Mouse (Mus musculus) thymus, postnatal 36 days (tissue): ENCODE data around the gene Zmynd12.

Experiments
- DNase-seq, 2 experiments: peaks; one replicate each; pipeline ENCODE4 v3.0.0; 2022; ENCODE audit warnings: mixed read lengths in 2 of 2

The Zmynd12 gene

GRCm38 (mm10) chr4:119450436-119450835 lies 27.8 kb downstream of the Zmynd12 start:
- DNase-seq, result no peak

- no peak for DNase-seq
These were observed 30.5 kb downstream of the Zmynd12 start for GRCm38 (mm10) chr4:119453128-119453527.

DNA sequence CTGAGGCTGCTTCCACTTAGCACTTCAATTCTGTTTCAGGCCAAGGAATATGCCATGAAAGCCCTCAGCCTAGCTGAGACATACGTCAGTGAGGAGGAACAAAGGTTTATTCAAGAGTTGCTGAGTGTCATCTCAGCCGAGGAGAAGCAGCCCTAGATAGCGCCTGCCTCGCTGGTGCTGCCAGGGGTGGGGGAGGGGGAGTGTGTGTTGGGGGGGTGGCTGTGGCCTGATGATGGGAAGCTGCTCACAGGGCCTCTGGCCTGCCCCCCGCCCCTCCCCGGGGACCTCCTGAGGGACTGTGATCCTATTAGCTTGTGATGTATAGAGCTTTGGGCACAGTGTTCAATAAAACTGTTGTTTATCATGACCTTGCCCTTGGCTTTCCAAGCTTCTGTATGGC lies 30.9 kb downstream of the Zmynd12 start:
- no peak for DNase-seq

GRCm38 (mm10) chr4:119460296-119460695 lies 37.7 kb downstream of the Zmynd12 start:
- peak; percentile 17 to 19 for DNase-seq

DNA sequence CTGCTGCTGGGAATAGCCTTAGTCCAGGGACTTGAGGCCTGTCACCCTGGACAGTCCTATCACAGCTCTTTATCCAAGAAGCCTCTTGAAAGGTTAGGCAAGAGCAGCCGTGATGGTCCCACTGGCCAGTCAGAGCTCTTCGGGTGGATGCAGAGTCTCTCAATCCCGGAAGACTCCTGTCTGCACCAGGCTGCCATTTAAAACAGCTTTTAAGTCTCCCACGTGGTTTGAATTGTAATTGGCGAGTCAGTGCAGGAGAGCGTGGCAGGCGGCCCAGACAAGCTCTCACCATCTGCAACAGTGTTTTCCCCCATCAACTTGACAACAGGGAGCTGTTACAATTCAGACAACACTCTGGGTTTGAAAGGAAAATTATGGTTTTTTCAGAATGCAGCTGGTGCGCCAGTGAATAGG lies 38.1 kb downstream of the Zmynd12 start:
- no peak for DNase-seq

DNA sequence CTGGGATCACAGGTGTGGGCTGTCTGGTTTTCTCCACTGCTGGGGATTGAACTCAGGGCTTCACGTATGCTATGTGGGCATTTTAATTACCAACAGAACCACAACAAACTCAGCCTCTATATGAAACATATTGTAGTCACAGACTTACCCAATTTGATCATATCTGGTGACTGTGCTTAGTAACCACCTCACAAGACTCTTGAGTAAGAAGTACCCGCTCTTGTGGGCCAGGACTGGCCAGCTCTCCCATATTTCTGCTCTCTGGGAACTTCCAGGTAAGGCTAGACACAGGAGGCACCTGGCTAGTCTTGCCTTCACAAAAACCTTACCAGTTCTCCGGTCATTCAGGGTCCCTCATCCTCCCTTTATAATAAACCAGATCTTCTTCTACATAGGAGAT lies 39.8 kb downstream of the Zmynd12 start:
- no peak for DNase-seq

DNA sequence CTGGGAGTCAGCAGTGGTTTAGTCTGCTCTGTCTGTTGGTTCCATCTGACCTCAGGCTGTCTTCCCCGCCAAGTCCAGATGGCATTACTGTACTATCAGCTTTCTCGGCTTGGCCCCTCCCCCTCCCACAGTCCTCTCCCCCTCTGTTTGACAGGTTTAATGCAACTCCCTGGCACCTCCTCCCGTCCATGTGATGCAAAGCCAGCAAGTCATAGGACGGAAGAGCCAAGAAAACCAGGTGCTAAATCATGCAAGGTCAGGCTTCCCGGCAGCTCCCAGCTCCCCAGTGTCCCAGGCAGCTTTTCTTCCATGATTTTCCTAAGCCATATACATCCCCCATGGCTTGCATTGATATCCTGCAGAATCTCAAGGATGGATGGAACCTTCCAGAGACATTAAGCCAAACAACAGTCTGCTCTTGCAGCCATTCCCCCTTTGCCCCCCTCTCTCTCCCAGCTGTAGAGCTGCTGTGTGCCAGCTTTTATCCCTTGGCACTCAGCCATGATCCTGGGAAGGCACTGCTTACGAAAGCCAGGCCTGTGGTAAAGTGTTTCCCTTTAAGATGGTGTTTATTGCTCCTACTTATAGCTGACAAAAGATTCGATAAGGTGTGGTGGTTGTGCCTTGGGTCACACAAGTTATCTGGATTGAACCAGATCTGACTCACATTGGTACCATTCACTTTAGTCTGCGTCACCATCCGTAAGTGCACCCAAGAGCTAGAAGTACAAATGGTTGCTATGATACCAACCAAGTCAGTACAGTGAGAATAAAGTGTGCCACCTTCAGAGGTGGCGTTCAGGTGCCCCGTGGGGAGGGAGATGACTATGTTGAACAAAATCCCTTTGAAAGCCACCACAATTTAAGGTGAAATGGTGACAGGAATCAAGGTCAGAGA lies 40.5 kb downstream of the Zmynd12 start:
- peak; percentile 67 to 76 for DNase-seq

GRCm38 (mm10) chr4:119463756-119464419 lies 41.3 kb downstream of the Zmynd12 start:
- peak; percentile 60 to 69 for DNase-seq

DNA sequence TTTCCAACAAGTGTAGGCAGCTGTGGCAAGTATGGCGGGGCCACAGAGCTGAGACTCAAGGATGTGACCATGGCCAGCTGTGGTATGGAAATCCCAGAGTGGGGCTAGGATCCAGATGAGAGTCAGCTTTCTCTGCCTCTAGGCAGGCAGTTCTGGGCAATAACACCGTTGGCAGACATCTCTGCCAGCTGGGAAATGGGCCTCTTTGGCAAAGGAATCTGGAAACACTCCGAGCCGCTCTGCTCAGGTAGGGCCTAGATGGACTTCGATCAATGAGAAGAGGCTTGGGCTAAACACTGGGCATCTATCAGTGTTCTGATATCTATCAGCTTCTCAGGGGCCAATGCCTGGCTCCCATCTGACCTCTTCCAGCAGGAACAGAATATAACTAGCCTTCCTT lies 43.2 kb downstream of the Zmynd12 start:
- DNase-seq, result no peak

GRCm38 (mm10) chr4:119467720-119468380 lies 45.2 kb downstream of the Zmynd12 start:
- no peak for DNase-seq

GRCm38 (mm10) chr4:119472545-119472944 lies 49.9 kb downstream of the Zmynd12 start:
- no peak for DNase-seq

- DNase-seq, result no peak
These were observed 50.5 kb downstream of the Zmynd12 start for GRCm38 (mm10) chr4:119473150-119473549.

GRCm38 (mm10) chr4:119483051-119483450 lies 60.4 kb downstream of the Zmynd12 start:
- peak; percentile 8 to 23 for DNase-seq

DNA sequence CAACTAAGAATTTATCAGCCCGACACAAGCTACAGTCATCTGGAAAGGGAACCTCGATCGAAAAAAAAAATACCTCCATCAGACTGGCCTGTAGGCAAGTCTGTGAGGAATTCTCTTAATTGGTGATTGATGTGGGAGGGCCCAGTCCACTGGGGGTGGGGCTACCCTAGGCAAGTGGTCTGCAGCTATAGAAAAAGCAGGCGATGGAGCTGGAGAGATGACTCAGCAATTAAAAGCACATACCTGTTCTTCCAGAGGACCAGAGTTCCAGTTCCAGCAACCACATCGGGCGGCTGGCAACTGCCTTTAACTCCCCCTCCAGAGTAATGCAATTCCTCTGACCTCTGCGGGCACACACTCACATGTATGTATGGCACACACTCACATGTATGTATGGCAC lies 62.3 kb downstream of the Zmynd12 start:
- no peak for DNase-seq

GRCm38 (mm10) chr4:119489666-119490065 lies 67.1 kb downstream of the Zmynd12 start:
- no peak for DNase-seq

GRCm38 (mm10) chr4:119490806-119491205 lies 68.2 kb downstream of the Zmynd12 start:
- peak; percentile 26 to 35 for DNase-seq

DNA sequence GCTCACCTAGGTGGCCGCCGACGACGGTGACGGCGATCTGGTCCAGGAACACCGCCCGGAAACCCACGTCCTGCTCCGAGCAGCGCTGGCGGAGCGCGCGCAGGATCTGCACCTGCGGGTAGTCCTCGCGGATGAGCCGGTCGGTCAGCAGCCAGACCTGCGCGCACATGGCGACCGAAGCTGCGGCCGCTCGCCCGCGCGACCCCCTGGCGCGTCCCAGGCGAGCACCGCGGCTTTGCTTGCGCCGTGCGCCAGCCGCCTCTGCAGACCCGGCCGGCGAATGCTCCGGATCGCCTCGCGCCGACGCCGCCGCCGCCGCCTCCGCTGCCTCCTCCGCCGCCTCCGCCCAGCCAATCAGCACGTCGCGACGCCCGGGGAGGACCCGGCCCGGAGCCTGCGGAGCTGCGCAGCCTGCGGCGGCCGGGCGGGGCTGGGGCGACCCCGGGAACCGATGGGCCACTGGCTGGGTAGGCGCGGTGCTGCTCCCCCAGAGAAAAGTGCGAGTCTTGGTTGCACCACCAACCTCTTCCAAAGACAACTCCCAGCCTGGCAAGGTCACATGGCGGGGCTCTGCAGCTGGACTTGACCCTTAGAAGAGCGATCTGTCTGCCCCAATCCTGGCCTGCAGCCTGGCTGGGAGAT lies 69.8 kb downstream of the Zmynd12 start, which contains the start of gene Rimkla:
Gene Rimkla, minus strand, starts transcription at position 338 of the 642 bp plus-strand sequence.
- DNase-seq, result peak; percentile 73 to 78

DNA sequence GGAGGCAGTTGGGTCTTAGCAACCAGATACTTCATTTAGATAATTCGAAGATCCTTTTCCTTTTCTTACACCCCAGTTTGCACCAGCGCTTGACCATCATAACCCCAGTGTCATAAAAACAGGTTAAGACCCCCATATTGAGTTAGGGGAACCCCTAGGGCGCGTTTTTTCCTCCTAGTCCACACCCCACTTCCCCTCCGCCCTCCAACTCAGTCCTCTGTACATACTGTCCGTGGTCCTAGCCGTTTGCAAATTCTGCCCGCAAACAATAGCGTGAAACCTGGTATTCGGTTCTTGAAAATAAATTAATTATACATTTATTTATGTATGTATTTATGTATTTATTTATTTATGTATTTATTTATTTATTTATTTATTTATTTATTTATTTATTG lies 70.3 kb downstream of the Zmynd12 start:
- DNase-seq, result no peak

DNA sequence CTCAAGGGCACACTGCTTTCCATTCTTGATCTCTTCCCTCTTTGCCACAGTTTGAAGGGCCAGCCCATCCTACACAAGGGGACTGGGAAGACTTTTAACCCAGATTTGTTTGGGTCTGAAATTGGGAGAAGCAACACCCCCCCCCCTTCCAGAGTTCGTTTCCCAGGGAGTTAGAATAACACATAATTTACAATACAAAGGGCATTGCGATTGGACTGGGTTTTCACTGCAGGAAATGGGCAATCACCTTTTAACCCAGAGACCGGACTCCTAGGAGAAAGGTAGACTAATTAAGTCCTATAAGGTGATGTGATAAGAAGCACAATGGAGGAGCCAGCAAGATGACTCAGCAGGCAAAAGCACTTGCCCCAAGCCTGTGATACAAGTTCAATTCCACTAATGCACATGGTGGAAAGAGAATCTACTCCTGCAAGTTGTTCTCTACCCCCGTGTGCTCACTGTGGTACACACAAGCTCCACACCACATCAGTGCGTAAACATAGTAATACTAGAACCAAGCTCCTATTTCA lies 75.8 kb downstream of the Zmynd12 start:
- DNase-seq, result no peak

GRCm38 (mm10) chr4:119511591-119511990 lies 89.0 kb downstream of the Zmynd12 start:
- DNase-seq, result no peak

GRCm38 (mm10) chr4:119512731-119513141 lies 90.1 kb downstream of the Zmynd12 start:
- no peak for DNase-seq
